Mouse (Mus musculus) neural tube, embryonic 12.5 days (tissue): Measurements from ENCODE around the gene Srp54a. TPM values are rescaled to one million over a fixed set of nuclear protein-coding genes. Genes with fewer than 3 reads are reported as not detected.
"Not testable (repeated sequence)": the region's sequence is repeated elsewhere in the genome, so short reads cannot be mapped to it uniquely, and the experiment has no call there.

Experiments
- ATAC-seq: fragments of 200-750 bp; cut with Nextera tagmentation; 2 replicates; pipeline ENCODE4 v1.8.0; 2017; ENCODE audit warnings: low read depth, mild to moderate bottlenecking, moderate TSS enrichment, moderate library complexity; ENCODE audit not compliant: low FRiP score
- H3K27ac ChIP-seq: fragments of 300-500 bp; sonication (generic); 2 replicates; pipeline ENCODE4 v1.5.1; 2016
- H3K27me3 ChIP-seq: fragments of 300-500 bp; sonication (generic); replicated peaks from 2 replicates; pipeline ENCODE4 v1.6.1; 2016; ENCODE audit warnings: mild to moderate bottlenecking
- H3K36me3 ChIP-seq: fragments of 300-500 bp; sonication (generic); 2 replicates; pipeline ENCODE4 v1.6.1; 2016; ENCODE audit warnings: mild to moderate bottlenecking
- H3K4me1 ChIP-seq: fragments of 300-500 bp; sonication (generic); 2 replicates; pipeline ENCODE4 v1.6.1; 2016
- H3K4me2 ChIP-seq: fragments of 300-500 bp; sonication (generic); replicated peaks from 2 replicates; pipeline ENCODE4 v1.6.1; 2016; ENCODE audit warnings: mild to moderate bottlenecking
- H3K4me3 ChIP-seq: fragments of 300-500 bp; sonication (generic); 2 replicates; pipeline ENCODE4 v1.5.1; 2016
- H3K9ac ChIP-seq: fragments of 300-500 bp; sonication (generic); 2 replicates; pipeline ENCODE4 v1.6.1; 2016; ENCODE audit warnings: mild to moderate bottlenecking
- H3K9me3 ChIP-seq: fragments of 300-500 bp; sonication (generic); 2 replicates; pipeline ENCODE4 v1.6.1; 2016; ENCODE audit warnings: mild to moderate bottlenecking
- WGBS: fragments of 180-500 bp; shearing (Covaris S2); methylation state at CpG from one replicate; pipeline ENCODE4 v1.1.7; 2016; 5-methylcytosine and 5-hydroxymethylcytosine counted together
- polyA plus RNA-seq: library from polyadenylated mRNA; unstranded; fragments of >200 nt; fragmentation: Nextera tagmentation; extraction: Ambion mirVana; gene quantifications from 2 replicates; pipeline ENCODE4 v1.2.1, GENCODE M21; 2016

The Srp54a gene
- polyA plus RNA-seq, 1 experiment from 2014 or later: 175 TPM

- H3K27ac ChIP-seq, H3K36me3 ChIP-seq, H3K4me1 ChIP-seq, H3K9me3 ChIP-seq, H3K4me2 ChIP-seq, H3K27me3 ChIP-seq, H3K9ac ChIP-seq: not testable (repeated sequence)
- peak; percentile 99 for ATAC-seq
- H3K4me3 ChIP-seq: 0 out of 2 replicates have a peak within 1 kb of the TSS, but pooled peaks have one; percentile 22
- whole genome bisulfite sequencing: no CpG with 5 or more reads among the region's 57 CpGs
Observed at GRCm38 (mm10) chr12:55154559-55155448, 74.7 kb downstream of the Srp54a start, which contains the start of gene Srp54b. Gene Srp54b, plus strand, starts transcription at chr12:55155104.

GRCm38 (mm10) chr12:55155449-55155783 is 75.4 kb downstream of the Srp54a start:
- not testable (repeated sequence) for H3K27ac ChIP-seq, H3K9ac ChIP-seq, H3K27me3 ChIP-seq, H3K4me2 ChIP-seq, ATAC-seq, H3K36me3 ChIP-seq, H3K9me3 ChIP-seq, H3K4me1 ChIP-seq
- 1% methylated on average over 13 of the region's 24 CpGs for WGBS
- H3K4me3 ChIP-seq: 0 out of 2 replicates have a peak overlapping the region, but pooled peaks have one; percentile 22

Other genes with a start within 250 kb of the Srp54a start
- 307 and 337 TPM in 2 replicates for gene Cfl2, start 217.4 kb upstream of the Srp54a start, polyA plus RNA-seq
- not detected in 2 replicates for gene Gm20403, start 93.7 kb upstream of the Srp54a start, polyA plus RNA-seq
- gene Baz1a, start 65.9 kb upstream of the Srp54a start, polyA plus RNA-seq: 28.6 and 33.5 TPM in 2 replicates
- gene 2700097O09Rik, start 152 bp upstream of the Srp54a start, polyA plus RNA-seq: 32.5 and 34.2 TPM in 2 replicates
- gene Fam177a, start 44.2 kb downstream of the Srp54a start, polyA plus RNA-seq: 22.3 and 28.5 TPM in 2 replicates
- gene Srp54b, start 74.8 kb downstream of the Srp54a start, polyA plus RNA-seq: 58.2 and 65.5 TPM in 2 replicates
- 2.5 TPM in 1 of 2 replicates, not detected in the other for gene 1700047I17Rik2, start 119.3 kb downstream of the Srp54a start, polyA plus RNA-seq
- gene Srp54c, start 149.9 kb downstream of the Srp54a start, polyA plus RNA-seq: 70.2 and 81.4 TPM in 2 replicates
- gene 1110008L16Rik, start 219.3 kb downstream of the Srp54a start, polyA plus RNA-seq: 10.0 and 12.5 TPM in 2 replicates
- 29.6 and 30.5 TPM in 2 replicates for gene Ppp2r3c, start 222.7 kb downstream of the Srp54a start, polyA plus RNA-seq